Mouse (Mus musculus): ENCODE measurements around the gene Mindy1.
"Not testable (repeated sequence)": the region's sequence is repeated elsewhere in the genome, so short reads cannot be mapped to it uniquely, and the experiment has no call there.

The Mindy1 gene

GRCm38 (mm10) chr3:95319701-95320625 lies 38.8 kb downstream of the Mindy1 start:
- no peak for DNase-seq (ENCODE audit: low read depth)

DNA sequence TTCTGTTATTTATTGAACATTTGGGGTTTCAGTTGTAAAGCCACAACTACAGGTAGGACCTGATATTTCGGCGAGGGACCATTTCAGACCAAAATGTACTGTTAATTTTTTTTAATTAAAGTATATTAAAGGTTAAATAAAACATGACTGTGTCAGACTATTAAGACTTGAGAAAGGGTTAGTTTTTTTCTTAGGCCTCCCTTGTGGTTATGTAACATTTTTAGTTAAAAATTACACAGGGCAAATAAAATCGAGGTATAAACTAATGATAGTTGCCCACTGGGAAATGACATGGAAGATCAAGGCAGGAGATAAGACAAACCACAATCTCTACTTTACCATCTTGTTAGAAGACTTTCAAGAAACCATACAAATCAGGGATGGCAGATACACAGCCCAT lies 42.3 kb downstream of the Mindy1 start:
- DNase-seq (ENCODE audit: low read depth) = no peak

- DNase-seq (ENCODE audit: low read depth) = peak; percentile 39
Measured at GRCm38 (mm10) chr3:95324454-95325144, 43.5 kb downstream of the Mindy1 start.

DNA sequence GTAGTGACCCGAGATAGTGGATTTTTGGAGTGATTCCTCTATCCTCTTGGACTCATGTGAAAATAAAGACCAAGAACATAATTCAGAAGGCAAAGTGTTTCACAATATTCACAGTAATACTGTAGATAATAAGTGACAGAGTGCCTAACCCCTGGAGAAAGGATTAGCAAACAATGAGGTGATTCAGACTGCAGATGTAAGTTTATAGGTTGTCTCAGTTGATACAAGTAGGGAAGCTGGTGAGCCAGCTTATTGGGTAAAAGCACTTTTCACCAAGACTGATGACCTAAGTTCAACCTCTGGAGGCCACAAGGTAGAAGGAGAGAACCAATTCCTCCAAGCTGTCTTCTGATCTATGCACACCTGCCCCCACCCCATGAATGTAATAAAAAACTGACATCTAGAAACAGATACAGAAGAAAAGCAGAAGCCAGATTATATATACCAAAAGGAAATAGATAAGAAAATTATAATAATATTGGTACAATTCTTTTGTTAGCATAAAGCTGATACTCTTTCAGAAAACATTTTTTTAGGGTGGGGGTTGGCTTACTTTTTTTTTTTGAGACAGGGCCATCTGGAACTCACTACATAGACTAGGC lies 47.8 kb downstream of the Mindy1 start:
- DNase-seq (ENCODE audit: low read depth) = no peak

GRCm38 (mm10) chr3:95331528-95331927 lies 50.4 kb downstream of the Mindy1 start:
- no peak for DNase-seq (ENCODE audit: low read depth)

DNA sequence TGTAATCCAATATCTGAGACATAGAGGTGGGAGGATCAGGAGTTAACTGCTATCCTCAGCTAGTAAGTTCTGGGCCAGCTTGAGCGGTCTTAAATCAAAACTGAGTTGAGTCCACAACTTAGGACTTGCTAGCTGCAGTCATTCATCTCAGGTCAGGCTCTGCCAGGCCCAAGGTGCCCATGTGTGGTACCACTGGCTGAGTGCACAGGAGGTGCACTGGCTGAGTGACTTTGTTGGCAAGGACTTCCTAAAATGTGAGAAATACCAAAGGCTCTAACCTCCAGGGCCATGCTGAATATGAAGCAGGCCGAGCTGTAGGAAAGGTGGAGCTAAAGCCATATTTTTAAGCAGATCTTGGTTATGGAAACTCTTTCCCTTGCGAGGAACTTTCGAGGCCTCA lies 56.2 kb downstream of the Mindy1 start:
- no peak for DNase-seq (ENCODE audit: low read depth)

- DNase-seq (ENCODE audit: low read depth) = no peak
Measured at GRCm38 (mm10) chr3:95338251-95338650, 57.1 kb downstream of the Mindy1 start.

DNA sequence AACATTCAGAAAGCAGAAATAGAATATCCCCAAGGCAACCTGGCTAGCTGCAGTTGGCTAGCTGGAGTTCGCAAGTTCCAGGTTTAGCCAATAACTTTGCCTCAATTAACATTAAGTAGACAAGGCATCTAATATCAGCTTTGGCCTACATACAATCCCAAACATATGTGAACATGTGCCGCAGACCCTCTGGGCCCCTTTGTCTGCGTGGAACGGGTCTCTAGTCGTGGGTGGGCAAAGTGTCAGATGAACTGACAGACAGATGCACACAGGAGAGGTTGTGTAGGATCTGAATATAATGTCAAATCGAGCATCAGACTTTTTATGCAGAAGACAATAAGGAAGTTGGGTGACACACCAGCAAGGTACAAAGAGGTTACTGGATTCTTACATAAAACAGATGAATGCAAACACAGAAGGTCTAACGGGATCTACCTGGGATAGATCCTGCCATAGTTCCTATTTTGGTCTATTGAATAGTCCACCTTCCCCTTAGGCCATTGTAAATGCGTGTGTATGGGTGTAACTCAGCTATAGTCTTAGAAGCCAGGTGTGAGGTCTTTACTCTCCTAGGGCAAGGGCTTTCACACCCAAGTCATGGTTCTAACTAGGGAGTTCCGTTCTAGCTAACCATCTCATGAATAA lies 62.3 kb downstream of the Mindy1 start:
- not testable (repeated sequence) for DNase-seq (ENCODE audit: low read depth)

All from 416B (cell line).